Mouse (Mus musculus) hindbrain, postnatal 0 days (tissue): Measurements from ENCODE around the gene Nae1. TPM values are rescaled to one million over a fixed set of nuclear protein-coding genes. Genes with fewer than 3 reads are reported as not detected.

Source experiments
- ATAC-seq: fragments of 200-750 bp; cut with Nextera tagmentation; 2 replicates; pipeline ENCODE4 v1.8.0; 2017; ENCODE audit warnings: mild to moderate bottlenecking, moderate TSS enrichment, moderate library complexity
- DNase-seq: peaks from one replicate; pipeline ENCODE4 v3.0.0-alpha.2; 2015; ENCODE audit warnings: low spot score
- H3K27ac ChIP-seq: fragments of 300-500 bp; sonication (generic); 2 replicates; pipeline ENCODE4 v1.5.1; 2014; ENCODE audit warnings: mild to moderate bottlenecking
- H3K27me3 ChIP-seq: fragments of 300-500 bp; sonication (generic); 2 replicates; pipeline ENCODE4 v1.6.1; 2014; ENCODE audit warnings: low read length, mixed read lengths; ENCODE audit not compliant: insufficient read depth
- H3K36me3 ChIP-seq: fragments of 300-500 bp; sonication (generic); 2 replicates; pipeline ENCODE4 v1.6.1; 2014; ENCODE audit warnings: low read length, mixed read lengths; ENCODE audit not compliant: insufficient read depth
- H3K4me1 ChIP-seq: fragments of 300-500 bp; sonication (generic); 2 replicates; pipeline ENCODE4 v1.6.1; 2014; ENCODE audit warnings: antibody characterized with exemption, low read length, mixed read lengths; ENCODE audit not compliant: insufficient read depth
- H3K4me2 ChIP-seq: fragments of 300-500 bp; sonication (generic); 2 replicates; pipeline ENCODE4 v1.6.1; 2014; ENCODE audit warnings: low read depth, mild to moderate bottlenecking, low read length, moderate library complexity, mixed read lengths
- H3K4me3 ChIP-seq: fragments of 300-500 bp; sonication (generic); 2 replicates; pipeline ENCODE4 v1.5.1; 2014; ENCODE audit warnings: low read length
- H3K9ac ChIP-seq: fragments of 300-500 bp; sonication (generic); replicated peaks from 2 replicates; pipeline ENCODE4 v1.6.1; 2014; ENCODE audit warnings: mild to moderate bottlenecking, low read length, moderate library complexity, mixed read lengths
- H3K9me3 ChIP-seq: fragments of 300-500 bp; sonication (generic); 2 replicates; pipeline ENCODE4 v1.6.1; 2016; ENCODE audit warnings: low read length, mixed read lengths
- CTCF ChIP-seq: IDR thresholded peaks from 2 replicates; pipeline ENCODE4 v1.5.1; 2016; ENCODE audit warnings: antibody characterized with exemption, control low read depth, low read depth
- WGBS: fragments of 180-500 bp; shearing (Covaris S2); extraction: QIAGEN DNeasy Blood & Tissue Kit; methylation state at CpG from one replicate; pipeline ENCODE4 v1.1.7; 2014; 5-methylcytosine and 5-hydroxymethylcytosine counted together
- polyA plus RNA-seq: library from polyadenylated mRNA; unstranded; fragments of >200 nt; fragmentation: Nextera tagmentation; extraction: Ambion mirVana; gene quantifications from 2 replicates; pipeline ENCODE4 v1.2.1, GENCODE M21; 2015
- total RNA-seq: library from RNA; depleted of rRNA; stranded (reverse); fragments of >200 nt; gene quantifications from 2 replicates; pipeline ENCODE4 v1.2.3, GENCODE M21; 2014

The Nae1 gene
- total and polyA plus RNA-seq, 2 experiments from 2014 or later, result 32.9 to 109 TPM

GRCm38 (mm10) chr8:104540710-104541514, 6.5 kb upstream of the Nae1 start:
- peaks cover 24% of the 10 kb centered on the region; the same call in 1 of the 2 replicates for H3K27me3 ChIP-seq

GRCm38 (mm10) chr8:104540238-104540637, 5.8 kb upstream of the Nae1 start:
- WGBS, result 46% methylated on average over 7 of the region's 7 CpGs
- H3K9me3 ChIP-seq, result no peaks in the 10 kb centered on the region
- H3K9ac ChIP-seq, result peak overlapping the region; percentile 57; the same call in 1 of the 2 replicates
- DNase-seq (no peak), ATAC-seq (no peak)
- H3K27me3 ChIP-seq, result peaks cover 24% of the 10 kb centered on the region; the same call in 1 of the 2 replicates
- H3K36me3 ChIP-seq, result no peaks in the 10 kb centered on the region
- H3K27ac ChIP-seq, result no peak overlapping the region
- H3K4me2 ChIP-seq, result peak overlapping the region; percentile 99
- H3K4me3 ChIP-seq, result peak overlapping the region; percentile 60
- TF ChIP-seq CTCF, result no peak
- H3K4me1 ChIP-seq, result peaks cover 8% of the 10 kb centered on the region; the same call in 1 of the 2 replicates

More at GRCm38 (mm10) chr8:104540710-104541514, 6.5 kb upstream of the Nae1 start:
- DNase-seq (peak; percentile 8), ATAC-seq (peak; percentile 60)
- Histone ChIP-seq H3K36me3 (no peaks in the 10 kb centered on the region), H3K4me3 (peak overlapping the region; percentile 60), H3K4me1 (0 out of 2 replicates have a peak, but pooled peaks cover 7% of the 10 kb centered on the region), H3K27ac (no peak overlapping the region), H3K4me2 (peak overlapping the region; percentile 99), H3K9me3 (no peaks in the 10 kb centered on the region), H3K9ac (peak overlapping the region; percentile 57)
- under 1% methylated on average over 73 of the region's 76 CpGs for WGBS
- no peak for TF ChIP-seq CTCF

- no peak for DNase-seq
- no peak for ATAC-seq
- peaks cover 14% of the 10 kb centered on the region; the same call in 1 of the 2 replicates for H3K4me1 ChIP-seq
- no peak overlapping the region for H3K4me3 ChIP-seq
- H3K4me2 ChIP-seq, result no peak overlapping the region
- no peak for TF ChIP-seq CTCF
- H3K27me3 ChIP-seq, result peaks cover 24% of the 10 kb centered on the region; the same call in 1 of the 2 replicates
- H3K9me3 ChIP-seq, result no peaks in the 10 kb centered on the region
- H3K36me3 ChIP-seq, result no peaks in the 10 kb centered on the region
- no peak overlapping the region for H3K27ac ChIP-seq
- no peak overlapping the region for H3K9ac ChIP-seq
- 75% methylated on average over 2 of the region's 2 CpGs for WGBS
Measured at GRCm38 (mm10) chr8:104539566-104539965, 5.1 kb upstream of the Nae1 start.

GRCm38 (mm10) chr8:104538896-104539295, 4.5 kb upstream of the Nae1 start:
- no peak for TF ChIP-seq CTCF
- H3K9me3 ChIP-seq, result no peaks in the 10 kb centered on the region
- DNase-seq (no peak), ATAC-seq (no peak)
- no peak overlapping the region for H3K27ac ChIP-seq
- 88% methylated on average over 4 of the region's 4 CpGs for WGBS
- H3K27me3 ChIP-seq, result peaks cover 24% of the 10 kb centered on the region; the same call in 1 of the 2 replicates
- no peak overlapping the region for H3K4me2 ChIP-seq
- peaks cover 14% of the 10 kb centered on the region; the same call in 1 of the 2 replicates for H3K4me1 ChIP-seq
- no peak overlapping the region for H3K9ac ChIP-seq
- H3K4me3 ChIP-seq, result no peak overlapping the region
- no peaks in the 10 kb centered on the region for H3K36me3 ChIP-seq

- Histone ChIP-seq H3K4me3 (no peak overlapping the region), H3K27me3 (peaks cover 9% of the 10 kb centered on the region; the same call in 1 of the 2 replicates), H3K36me3 (no peaks in the 10 kb centered on the region), H3K9me3 (no peaks in the 10 kb centered on the region), H3K27ac (no peak overlapping the region), H3K4me2 (no peak overlapping the region), H3K4me1 (peaks cover 22% of the 10 kb centered on the region), H3K9ac (no peak overlapping the region)
- ATAC-seq (no peak), DNase-seq (no peak)
- WGBS, result 85% methylated on average over 4 of the region's 4 CpGs
- TF ChIP-seq CTCF, result no peak
Measured at GRCm38 (mm10) chr8:104536028-104536427, 1.6 kb upstream of the Nae1 start.

GRCm38 (mm10) chr8:104535378-104535777, 941 bp upstream of the Nae1 start:
- TF ChIP-seq CTCF, result no peak
- Histone ChIP-seq H3K4me2 (peak overlapping the region; percentile 88), H3K9ac (no peak overlapping the region), H3K4me1 (peaks cover 19% of the 10 kb centered on the region), H3K27me3 (peaks cover 4% of the 10 kb centered on the region; the same call in 1 of the 2 replicates), H3K27ac (no peak overlapping the region), H3K4me3 (peak overlapping the region; percentile 95; the same call in 1 of the 2 replicates), H3K9me3 (no peaks in the 10 kb centered on the region), H3K36me3 (no peaks in the 10 kb centered on the region)
- WGBS, result 41% methylated on average over 7 of the region's 7 CpGs
- ATAC-seq (no peak), DNase-seq (no peak)
